Mouse (Mus musculus): ENCODE results near the gene Fndc10.
"Not testable (repeated sequence)": the region's sequence is repeated elsewhere in the genome, so short reads cannot be mapped to it uniquely, and the experiment has no call there.

Fndc10 gene

DNA sequence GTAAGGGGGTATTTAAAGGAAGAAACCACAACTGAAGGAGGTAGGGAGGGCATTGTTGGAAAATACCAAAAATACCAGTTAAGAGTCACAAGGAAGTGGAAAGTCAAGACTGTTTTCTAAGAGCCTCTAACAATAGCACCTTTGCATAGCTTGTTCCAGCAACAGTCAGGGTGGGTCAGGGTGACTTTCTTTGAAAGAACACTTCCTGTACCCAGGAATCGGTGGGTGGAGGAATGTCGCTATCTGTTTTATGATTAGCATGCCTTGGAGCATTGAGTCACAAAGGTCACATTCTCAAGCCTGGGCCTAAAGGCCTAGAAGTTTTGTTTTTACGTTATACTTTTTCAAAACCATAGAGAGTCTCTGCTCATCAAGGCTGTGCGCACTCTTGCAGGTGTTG is 6.4 kb upstream of the Fndc10 start:
- DNase-seq: not testable (repeated sequence)

DNA sequence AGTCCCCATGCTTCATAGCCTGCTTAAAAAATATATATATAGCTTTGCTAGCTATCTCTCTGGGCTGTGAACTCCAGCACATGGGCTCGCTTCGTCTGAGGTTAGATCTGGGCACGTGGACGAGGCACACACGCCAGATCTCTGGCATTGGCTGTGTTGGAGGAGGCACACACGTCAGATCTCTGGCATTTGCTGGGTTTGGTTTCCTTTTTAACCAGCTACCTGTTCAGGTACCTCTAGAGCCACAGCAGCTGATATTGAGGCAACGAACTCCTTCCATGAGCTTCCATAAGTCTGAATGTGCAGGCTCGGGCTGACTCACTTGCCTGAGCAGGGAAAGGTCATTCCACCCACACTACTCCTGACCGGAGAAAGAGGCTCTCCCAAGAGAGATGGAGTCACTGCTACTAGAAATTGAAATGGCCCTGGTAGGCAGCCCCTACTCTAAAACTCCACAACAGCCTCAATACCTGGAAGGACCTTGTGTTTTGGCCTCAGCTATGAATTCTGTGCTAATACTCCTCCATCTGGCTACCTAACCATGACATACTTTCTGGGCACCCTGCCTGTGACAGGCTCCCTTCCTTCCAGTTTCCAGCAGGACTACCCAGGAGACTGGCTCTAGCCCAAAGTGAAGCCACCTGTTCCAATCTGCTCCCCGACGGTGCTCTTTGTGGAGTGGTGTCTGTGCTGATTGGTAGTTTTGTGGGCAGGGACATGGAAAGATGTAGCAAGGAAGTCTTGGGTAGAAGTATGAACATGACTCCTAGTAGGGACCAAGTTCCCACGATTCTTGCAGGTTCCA is 3.4 kb upstream of the Fndc10 start:
- peak; percentile 84 for DNase-seq

DNA sequence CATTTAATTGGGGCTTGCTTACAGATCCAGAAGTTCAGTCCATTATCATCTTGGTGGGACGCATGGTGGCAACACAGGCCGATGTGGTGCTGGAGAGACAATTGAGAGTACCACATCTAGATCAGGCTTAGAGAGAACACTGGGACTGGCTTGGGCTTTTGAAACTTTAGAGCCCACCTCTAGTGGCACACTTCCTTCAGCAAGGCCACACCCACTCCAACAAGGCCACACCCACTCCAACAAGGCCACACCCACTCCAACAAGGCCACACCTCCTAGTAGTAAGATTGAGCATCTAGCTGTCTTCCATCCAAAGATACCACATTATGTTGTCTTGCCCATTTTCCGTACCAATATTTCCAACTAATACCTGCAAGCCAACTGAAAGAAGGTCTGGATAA is 1.7 kb upstream of the Fndc10 start:
- DNase-seq: no peak

DNA sequence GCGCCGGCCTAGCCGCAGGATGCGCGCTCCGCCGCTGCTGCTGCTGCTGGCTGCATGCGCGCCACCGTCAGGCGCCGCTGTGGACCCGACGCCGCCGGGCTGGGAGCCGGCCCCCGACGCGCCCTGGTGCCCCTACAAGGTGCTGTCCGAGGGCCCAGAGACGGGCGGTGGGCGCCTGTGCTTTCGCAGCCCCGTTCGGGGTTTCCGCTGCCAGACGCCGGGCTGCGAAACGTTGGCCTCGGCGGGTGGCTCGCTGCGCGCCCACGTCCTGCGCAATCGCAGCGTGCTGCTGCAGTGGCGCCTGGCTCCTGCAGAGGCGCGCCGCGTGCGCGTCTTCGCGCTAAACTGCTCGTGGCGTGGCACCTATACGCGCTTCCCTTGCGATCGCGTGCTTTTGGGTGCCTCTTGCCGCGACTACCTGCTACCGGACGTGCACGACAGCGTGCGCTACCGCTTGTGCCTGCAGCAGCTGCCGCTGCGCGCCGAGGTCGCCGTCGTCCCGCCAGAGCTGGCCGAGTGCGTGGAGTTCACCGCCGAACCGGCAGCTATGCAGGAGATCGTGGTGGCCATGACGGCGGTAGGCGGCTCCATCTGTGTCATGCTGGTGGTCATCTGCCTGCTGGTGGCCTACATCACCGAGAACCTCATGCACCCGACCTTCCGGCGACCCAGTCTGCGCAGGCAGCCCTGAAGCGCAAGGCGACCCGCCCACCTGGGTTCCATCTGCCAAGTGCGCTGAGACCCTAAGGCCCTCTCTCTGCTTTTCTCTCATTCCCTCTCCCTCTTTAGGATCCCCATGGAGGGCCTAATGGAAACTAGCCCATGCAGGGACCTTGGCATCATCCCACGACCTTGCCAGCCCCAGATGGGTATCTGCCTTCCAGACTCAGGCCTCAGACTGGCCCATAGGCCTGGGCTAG is 600 bp downstream of the Fndc10 start:
- peak; percentile 81 for DNase-seq

DNA sequence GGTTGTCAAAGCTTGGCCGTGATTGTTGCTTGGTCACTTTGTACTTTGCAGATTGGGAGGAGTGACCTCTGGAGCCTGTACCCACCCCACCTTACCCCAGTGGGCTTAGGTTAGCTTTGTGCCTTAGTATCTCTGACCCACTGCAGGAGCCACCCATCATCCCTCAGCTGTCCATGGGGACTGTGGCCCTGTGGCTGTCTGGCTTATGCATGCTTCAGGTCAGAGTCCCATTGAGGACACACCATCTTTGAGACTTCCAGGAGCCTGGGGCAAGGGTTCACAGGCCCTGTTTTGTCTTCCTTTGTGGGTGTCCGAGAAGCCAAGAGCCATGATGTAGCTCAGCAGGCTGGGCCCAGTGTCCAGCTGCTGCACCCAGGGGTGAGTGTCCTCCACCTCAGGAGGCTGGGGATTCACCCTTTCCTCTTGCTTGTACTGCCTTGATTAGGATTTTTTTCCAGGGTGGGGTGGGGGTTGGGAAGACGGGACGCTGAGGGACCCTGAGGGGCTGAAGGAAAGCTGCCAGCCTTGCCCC is 1.5 kb downstream of the Fndc10 start:
- DNase-seq: no peak

DNA sequence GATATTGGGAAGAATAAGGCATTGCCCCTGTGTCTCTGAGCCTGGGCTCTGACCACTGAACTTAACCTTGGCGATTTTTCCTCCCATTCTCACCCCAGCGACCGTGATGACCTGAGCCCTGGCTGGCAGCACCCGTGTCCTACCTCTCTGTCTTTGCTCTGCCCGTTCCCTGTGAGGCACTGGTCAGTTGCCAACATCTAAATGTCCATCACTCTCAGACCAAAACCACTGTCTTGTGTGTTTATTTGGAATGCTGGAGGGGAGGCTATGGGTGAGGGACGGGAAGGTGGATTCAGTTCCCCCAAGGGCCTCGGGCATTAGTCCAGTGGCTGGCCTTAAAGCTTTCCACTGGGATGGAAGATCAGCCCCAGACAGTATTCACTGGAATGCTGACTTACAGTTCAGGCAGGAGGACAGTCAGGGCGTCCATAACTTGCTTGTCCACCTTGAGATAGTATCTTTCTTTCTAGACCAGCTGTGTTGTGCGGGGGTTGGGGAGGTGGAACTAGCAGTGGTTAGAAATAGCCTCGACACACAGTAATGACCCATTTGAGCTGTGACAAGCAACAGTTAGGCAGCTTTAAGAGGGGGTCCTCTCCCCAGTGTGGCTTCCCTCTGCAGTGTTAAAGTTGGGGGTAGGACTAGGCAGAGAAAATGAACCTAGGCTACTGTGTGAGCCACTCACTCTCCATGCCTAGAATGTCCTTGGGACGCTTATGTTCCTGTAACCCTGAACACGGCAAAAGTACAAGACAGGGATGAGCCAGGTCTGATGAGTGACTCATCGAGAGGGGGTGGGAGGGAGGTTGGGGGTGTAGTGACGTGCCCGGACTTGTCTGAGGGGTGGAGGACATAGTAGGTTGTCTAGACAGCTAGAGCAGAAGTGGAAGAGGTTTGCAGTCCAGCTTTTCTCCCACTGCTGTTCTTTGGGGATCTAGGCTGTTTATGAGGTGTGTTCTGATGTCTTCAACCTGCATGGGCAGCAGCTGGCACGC is 2.4 kb downstream of the Fndc10 start:
- DNase-seq: no peak

DNA sequence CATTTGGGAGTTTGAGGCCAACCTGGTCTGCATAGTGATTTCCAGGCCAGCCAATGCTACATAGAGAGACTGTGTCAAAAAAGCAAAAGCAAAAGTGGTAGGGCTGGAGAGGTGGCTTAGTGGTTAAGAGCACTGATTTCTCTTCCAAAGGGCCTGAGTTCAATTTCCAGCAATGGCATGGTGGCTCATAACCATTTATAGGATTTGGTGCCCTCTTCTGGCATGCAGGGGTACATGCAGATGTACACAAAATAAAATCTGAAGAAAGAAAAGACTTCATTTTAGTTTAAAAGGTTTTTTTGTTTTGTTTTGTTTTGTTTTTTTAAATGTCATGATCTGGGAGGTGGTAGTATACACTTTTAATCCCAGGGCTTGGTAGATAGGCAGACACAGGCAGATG is 6.3 kb downstream of the Fndc10 start:
- no peak for DNase-seq

DNA sequence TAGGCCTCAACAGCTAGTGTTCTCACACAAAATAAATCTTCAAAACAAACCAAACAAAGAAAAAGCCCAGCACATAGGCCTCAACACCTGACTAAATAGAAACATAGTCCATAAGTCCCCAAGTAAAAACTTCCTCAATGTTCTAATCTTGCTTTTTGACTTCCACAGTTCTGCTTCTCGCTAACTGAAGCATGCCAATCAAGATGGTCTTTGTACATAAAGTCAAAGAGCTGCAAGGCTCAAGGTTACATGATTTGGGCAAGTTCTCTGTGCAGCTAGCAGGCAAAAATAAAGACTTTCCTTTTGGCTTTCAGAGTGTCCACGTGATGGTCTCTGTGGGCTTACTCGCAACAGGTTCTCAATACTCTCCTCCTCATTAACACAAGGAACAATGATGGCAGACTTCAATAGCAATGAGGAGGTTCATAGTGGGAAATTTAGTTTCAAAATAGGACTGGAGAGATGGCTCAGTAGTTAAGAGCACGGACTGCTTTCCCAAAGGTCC is 9.3 kb downstream of the Fndc10 start:
- DNase-seq: no peak

DNA sequence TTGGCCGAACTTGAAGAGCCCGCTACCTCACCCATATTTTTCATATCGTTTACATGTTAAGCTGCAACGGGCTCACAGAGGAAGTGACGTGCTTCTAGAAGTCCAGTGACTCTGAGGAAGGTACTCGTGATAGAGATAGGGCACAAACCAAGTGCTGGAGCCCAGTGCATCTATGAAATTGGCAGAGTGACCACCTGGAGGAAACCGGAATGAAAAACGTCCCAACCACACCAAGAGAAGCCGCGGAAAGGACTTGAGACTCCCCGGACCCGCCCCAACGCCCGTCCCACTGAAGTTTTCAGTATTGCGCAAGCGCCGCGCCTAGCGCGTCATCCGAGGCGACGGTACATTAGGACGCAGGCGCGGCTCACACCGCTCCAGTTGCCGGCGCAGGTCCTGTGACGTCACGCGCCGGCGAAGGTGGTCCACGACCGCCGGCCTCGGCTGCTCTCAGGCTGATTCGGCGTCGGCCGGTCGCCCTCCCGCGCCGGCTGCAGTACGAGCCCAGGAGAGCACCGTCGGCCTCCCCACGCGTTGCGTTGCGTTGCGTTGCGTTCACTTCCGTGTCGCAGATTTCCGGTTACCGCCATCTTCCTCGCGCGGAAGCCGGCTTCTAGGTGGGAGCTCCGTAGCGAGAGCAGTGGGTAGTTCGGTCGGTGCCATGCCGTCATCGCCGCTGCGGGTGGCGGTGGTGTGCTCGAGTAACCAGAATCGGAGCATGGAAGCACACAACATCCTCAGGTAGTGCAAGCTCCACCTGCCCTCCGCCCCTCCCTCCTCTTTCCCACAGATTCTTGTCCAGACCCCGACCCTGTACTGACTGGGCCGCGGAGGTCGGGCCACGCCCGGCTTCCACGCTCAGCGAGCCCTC is 10.8 kb downstream of the Fndc10 start, which contains the start of gene Ssu72:
Gene Ssu72, plus strand, starts transcription at position 80 of the 871 bp plus-strand sequence.
- DNase-seq: peak; percentile 95

DNA sequence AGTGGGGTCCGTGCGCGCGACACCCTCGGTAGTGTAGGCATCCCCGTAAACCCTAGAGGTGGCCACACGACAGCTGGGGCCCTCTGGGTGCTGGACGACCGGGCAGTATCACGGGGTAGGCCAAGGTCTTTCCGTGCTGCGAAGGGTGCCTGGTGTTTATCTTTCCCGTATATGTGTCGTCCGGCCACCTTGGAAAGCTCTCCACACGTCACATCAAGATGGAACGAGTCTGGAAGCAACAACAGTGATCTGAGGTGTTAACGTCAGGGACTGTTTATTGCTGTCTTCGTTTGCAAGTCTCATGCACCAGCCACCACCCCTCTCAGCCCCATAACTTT is 11.4 kb downstream of the Fndc10 start:
- DNase-seq: no peak

DNA sequence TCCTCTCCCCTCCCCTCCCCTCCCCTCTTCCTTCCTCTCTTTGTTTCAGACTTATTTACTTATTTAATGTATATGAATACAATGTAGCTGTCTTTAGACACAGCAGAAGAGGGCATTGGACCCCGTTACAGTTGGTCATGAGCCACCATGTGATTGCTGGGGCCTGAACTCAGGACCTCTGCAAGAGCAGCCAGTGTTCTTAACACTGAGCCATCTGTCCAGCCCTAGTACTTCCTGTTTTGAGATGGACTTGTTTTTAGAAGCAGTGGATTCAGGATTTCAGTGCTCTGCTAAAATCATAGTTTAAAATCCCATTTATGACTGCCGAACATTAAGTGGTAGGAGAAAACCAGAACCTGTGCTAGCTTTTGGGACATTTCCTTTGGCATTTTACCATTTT is 14.4 kb downstream of the Fndc10 start:
- DNase-seq: no peak

DNA sequence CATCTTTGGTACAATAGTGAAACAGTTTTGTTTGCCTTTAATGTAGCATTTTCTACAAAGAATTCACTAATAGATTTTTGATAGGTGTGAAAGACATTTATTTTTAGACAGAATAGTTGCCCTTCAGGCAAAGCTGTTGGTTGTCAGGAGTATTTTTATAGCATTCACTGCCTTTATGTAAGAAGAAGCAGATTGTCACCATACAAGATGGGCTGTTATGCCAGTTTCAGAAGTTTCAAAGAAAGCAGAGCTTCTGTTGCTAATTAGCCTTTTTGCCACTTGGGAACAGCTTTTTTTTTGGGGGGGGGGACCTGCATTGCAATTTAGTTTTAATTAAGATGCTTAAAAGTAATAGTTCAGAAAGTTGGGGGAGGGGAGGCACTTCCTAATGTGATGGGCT is 14.8 kb downstream of the Fndc10 start:
- no peak for DNase-seq

DNA sequence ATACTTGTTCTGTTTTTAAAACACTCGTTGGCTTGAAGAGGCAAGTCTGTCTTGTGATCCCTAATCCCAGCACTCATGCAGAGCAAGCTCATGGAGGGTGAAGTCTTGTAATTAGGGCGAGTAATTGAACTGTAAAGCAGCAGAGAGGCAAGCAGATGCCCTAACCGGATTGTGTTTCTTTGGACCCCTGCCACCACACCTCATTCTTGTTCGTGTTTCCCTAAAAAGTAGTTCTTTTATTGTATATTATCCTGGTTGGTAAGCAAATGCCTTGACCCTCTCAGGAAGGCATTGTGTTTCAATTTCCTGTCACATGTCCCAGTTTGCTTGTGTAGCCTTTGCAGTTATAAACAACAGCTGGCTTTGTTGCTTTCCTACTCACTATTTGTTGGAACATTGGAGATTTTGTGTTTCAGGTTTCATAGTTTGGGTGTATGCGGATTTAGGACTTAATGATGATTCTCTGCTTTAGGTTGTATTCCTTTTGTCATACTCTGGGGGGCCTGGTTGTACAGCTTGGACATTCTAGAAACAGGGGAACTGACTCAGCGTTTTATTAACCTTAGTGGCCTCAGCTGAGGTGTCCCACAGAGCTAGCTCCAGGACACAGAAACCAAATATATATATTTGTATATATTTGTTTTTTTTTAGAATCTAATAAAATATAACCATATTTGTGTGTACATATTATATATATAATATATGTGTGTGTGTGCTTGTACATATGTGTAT is 16.5 kb downstream of the Fndc10 start:
- no peak for DNase-seq

DNA sequence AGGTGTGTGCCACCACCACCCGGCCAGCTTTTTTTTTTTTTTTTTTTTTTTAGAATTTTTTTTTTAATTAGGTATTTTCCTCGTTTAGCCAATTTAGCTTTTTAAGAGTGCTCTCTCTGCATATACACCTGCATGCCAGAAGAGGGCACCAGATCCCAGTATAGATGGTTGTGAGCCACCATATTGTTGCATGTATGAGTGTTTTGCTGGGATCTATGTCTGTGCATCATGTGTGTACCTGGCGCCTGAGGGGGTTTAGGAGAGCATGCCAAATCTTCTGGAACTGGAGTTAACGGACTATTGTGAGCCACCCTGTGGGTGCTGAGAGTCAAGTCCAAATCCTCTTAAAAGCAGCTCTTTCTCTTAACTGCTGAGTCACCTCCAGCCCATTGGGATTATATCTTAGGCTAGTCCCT is 27.5 kb downstream of the Fndc10 start:
- no peak for DNase-seq

DNA sequence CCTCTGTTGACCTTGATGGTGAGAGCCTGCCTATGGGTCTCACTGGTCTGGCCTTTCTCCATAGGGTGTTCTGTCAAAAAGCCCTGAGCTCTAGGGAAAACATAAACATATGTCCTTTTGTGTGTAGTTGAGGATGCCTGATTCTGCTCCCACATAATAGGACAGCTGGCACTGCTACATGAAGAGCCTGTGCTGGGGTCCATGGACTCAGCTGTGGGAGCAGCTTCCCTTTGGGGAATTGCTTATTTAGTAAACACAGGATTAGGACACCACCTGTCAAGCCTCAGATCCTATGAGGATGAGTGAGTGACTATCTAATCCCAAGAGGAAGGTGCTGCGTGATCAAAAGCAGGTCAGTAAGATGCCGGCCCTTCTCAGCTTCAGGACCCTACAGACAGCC is 33.9 kb downstream of the Fndc10 start:
- no peak for DNase-seq

DNA sequence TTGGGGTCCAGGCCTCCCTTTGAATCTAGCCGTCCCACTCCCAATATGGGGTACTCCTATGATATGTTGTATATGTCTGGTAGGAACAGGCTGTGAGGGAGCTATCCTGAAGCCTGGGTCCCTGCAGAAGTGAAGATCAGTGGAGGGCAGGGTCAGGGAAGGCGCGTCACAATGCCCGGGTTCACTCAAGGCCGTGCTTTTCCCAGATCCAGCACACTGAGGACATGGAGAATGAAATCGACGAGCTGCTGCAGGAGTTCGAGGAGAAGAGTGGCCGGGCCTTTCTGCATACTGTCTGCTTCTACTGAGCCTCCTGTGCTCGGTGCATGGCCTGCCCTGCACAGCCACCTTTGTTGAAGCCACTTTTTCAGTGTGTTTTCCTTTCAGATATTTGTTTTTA is 39.1 kb downstream of the Fndc10 start:
- no peak for DNase-seq

DNA sequence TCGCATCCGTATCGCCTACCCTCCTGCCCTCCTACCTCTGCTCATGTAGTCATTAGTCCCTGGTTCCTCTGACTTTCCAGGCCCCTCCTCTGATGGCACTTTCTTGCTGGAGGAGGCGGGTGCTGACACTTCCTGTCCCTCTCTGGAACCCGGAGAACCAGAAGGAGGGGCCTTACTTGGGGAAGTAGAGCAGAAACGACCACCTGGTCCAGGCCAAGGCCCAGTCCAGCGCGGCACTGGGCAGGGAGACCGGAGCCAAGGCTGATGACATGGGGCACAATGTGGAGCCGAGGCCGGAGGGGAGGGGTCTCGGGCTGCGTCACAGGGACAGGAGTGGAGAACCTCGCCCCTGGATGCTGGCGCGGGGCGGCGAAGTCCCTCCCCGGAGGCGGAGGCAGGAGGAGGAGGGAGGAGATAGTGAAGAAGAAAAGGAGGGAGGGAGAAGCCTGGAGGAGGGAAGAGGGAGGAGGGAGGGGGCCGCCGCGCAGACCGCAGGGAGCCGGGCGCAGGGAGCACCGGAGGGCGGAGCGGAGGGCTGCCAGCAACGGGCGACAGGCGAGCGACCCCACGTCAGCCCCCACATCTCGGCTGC is 40.3 kb downstream of the Fndc10 start, which contains the start of gene Tmem240:
Gene Tmem240, plus strand, starts transcription at position 451 of the 592 bp plus-strand sequence.
- peak; percentile 93 for DNase-seq

DNA sequence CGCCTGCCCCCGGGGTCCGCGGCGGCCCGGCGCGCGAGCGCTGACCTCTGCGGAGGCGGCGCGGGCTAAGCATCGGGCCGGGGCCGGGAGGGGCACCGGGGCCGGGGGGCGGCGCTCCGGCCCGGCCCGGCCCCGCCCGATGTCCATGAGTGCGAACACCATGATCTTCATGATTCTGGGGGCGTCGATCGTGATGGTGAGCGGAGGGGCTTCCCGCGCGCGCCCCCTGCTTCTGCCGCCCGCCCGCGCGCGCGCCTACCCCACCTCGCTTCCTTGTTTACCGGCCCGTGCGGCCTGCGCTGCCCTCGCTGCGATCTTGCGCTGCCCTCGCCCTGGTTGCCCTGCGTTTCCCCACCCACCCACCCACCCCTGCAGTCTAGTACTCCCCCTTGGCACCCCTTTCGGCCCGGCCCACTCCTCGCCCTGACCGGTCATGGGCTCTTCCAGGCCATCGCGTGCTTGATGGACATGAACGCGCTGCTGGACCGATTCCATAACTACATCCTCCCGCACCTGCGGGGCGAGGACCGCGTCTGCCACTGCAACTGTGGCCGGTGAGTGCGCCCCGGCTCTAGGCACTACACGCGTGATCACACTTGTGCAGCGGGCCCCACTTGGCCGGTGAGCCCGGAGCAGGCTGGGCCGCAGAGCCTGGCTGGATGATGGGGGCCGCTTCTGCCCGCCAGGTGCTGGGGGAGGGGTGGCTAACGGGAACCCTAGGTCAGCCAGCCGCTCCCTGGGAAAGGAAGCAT is 41.0 kb downstream of the Fndc10 start:
- DNase-seq: peak; percentile 34

DNA sequence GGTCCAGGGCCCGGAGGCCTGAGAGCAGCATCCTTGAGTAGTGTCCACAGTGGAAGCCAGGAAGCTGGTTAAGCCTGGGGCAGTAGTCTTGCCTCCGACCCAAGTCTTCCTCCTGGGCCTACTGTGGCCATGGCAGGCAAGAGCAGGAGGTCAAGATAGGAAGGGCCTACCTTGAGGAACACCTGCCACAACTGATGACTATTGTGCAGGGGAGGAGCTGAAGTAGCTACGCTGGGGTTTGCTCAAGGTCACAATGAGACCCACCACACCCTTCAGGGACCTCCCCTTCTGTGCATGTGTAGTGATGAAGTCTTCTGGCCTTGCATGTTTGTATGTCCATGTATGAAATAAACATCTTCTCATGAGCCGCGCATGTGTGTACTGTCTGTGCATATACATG is 41.6 kb downstream of the Fndc10 start:
- no peak for DNase-seq
